Mouse (Mus musculus) frontal cortex, adult 2 months (tissue): Measurements from ENCODE around the gene Aldh9a1. TPM values are rescaled to one million over a fixed set of nuclear protein-coding genes. Genes with fewer than 3 reads are reported as not detected.

Experiments used
- DNase-seq, 2 experiments: peaks; one replicate each; pipeline ENCODE4 v3.0.0; 2022; ENCODE audit warnings: low spot score in 1 of 2; ENCODE audit errors: extremely low spot score in 1 of 2
- polyA plus RNA-seq: library from polyadenylated mRNA; depleted of rRNA; stranded (reverse); fragments of >200 nt; gene quantifications from 2 replicates; pipeline ENCODE4 v1.2.3, GENCODE M21; 2012

Gene Aldh9a1
- polyA plus RNA-seq, 1 experiment = 42.1 TPM

- DNase-seq = no peak
Observed at GRCm38 (mm10) chr1:167382763-167383162, 33.0 kb downstream of the Aldh9a1 start.

- no peak for DNase-seq
Observed at GRCm38 (mm10) chr1:167383178-167383577, 33.4 kb downstream of the Aldh9a1 start.

- DNase-seq = no peak
Observed at GRCm38 (mm10) chr1:167384156-167384555, 34.4 kb downstream of the Aldh9a1 start.

GRCm38 (mm10) chr1:167385211-167385610 lies 35.4 kb downstream of the Aldh9a1 start:
- DNase-seq = no peak

GRCm38 (mm10) chr1:167385636-167386035 lies 35.8 kb downstream of the Aldh9a1 start:
- no peak for DNase-seq

- no peak for DNase-seq
Observed at GRCm38 (mm10) chr1:167386466-167386865, 36.7 kb downstream of the Aldh9a1 start.

GRCm38 (mm10) chr1:167387310-167387709 lies 37.5 kb downstream of the Aldh9a1 start:
- DNase-seq = no peak

GRCm38 (mm10) chr1:167387796-167388195 lies 38.0 kb downstream of the Aldh9a1 start:
- no peak for DNase-seq

- no peak for DNase-seq
Observed at GRCm38 (mm10) chr1:167388571-167388970, 38.8 kb downstream of the Aldh9a1 start.

GRCm38 (mm10) chr1:167389584-167389983 lies 39.8 kb downstream of the Aldh9a1 start:
- DNase-seq = no peak

- no peak for DNase-seq
Observed at GRCm38 (mm10) chr1:167390381-167390780, 40.6 kb downstream of the Aldh9a1 start.

GRCm38 (mm10) chr1:167391241-167391640 lies 41.5 kb downstream of the Aldh9a1 start:
- no peak for DNase-seq

GRCm38 (mm10) chr1:167392031-167392640 lies 42.3 kb downstream of the Aldh9a1 start:
- DNase-seq = peak in 1 of 2 experiments; percentile 16

GRCm38 (mm10) chr1:167392687-167393086 lies 42.9 kb downstream of the Aldh9a1 start:
- peak in 1 of 2 experiments; percentile 34 for DNase-seq

- DNase-seq = peak in 1 of 2 experiments; percentile 26
Observed at GRCm38 (mm10) chr1:167393281-167393680, 43.5 kb downstream of the Aldh9a1 start.

- DNase-seq = peak; percentile 86 to 98
Observed at GRCm38 (mm10) chr1:167393683-167394492, 44.1 kb downstream of the Aldh9a1 start, which contains the start of gene Mgst3. TSS of gene Mgst3 (minus strand) at chr1:167393841.

GRCm38 (mm10) chr1:167405237-167405636 lies 55.4 kb downstream of the Aldh9a1 start:
- no peak for DNase-seq

- DNase-seq = no peak
Observed at GRCm38 (mm10) chr1:167409601-167410000, 59.8 kb downstream of the Aldh9a1 start.

GRCm38 (mm10) chr1:167411991-167412715 lies 62.4 kb downstream of the Aldh9a1 start:
- DNase-seq = no peak

- DNase-seq = peak; percentile 60 to 90
Observed at GRCm38 (mm10) chr1:167414846-167415245, 65.1 kb downstream of the Aldh9a1 start.
